Mouse (Mus musculus) cortical plate, adult 2 months (tissue): ENCODE results near the gene Apoa2. TPM values are rescaled to one million over a fixed set of nuclear protein-coding genes. Genes with fewer than 3 reads are reported as not detected.

Experiments used
- H3K27ac ChIP-seq: fragments of 200-500 bp; 2 replicates; pipeline ENCODE4 v1.5.1; 2012; ENCODE audit warnings: low read length, control low read depth, inconsistent platforms; ENCODE audit not compliant: insufficient read depth
- H3K4me1 ChIP-seq: fragments of 200-500 bp; 2 replicates; pipeline ENCODE4 v1.6.1; 2011; ENCODE audit warnings: low read length; ENCODE audit not compliant: control insufficient read depth, insufficient read depth
- H3K4me3 ChIP-seq: fragments of 200-500 bp; 2 replicates; pipeline ENCODE4 v1.5.1; 2011; ENCODE audit warnings: mild to moderate bottlenecking, low read length, control low read depth; ENCODE audit not compliant: insufficient read depth
- CTCF ChIP-seq: fragments of 200-500 bp; IDR thresholded peaks from 2 replicates; pipeline ENCODE4 v1.5.1; 2011; ENCODE audit warnings: mild to moderate bottlenecking, control low read depth, low read length; ENCODE audit not compliant: insufficient read depth; ENCODE audit errors: extremely low read depth
- POLR2A ChIP-seq: fragments of 200-500 bp; IDR thresholded peaks from 2 replicates; pipeline ENCODE4 v1.6.1; 2011; ENCODE audit warnings: mild to moderate bottlenecking, low read length, control low read depth; ENCODE audit not compliant: insufficient read depth; ENCODE audit errors: extremely low read depth
- polyA plus RNA-seq: library from polyadenylated mRNA; depleted of rRNA; stranded (reverse); fragments of >200 nt; gene quantifications from 2 replicates; pipeline ENCODE4 v1.2.3, GENCODE M21; 2012; rRNA removed

The Apoa2 gene
- polyA plus RNA-seq, 1 experiment, result 2.8 TPM

- Histone ChIP-seq H3K4me3 (no peak overlapping the region), H3K4me1 (peaks cover 7% of the 10 kb centered on the region; the same call in 1 of the 2 replicates), H3K27ac (no peak overlapping the region)
- TF ChIP-seq POLR2A (no peak), CTCF (no peak)
Measured at GRCm38 (mm10) chr1:171275144-171275734, 50.4 kb downstream of the Apoa2 start.

Other genes with a start within 250 kb of the Apoa2 start
- gene Fcgr2b, start 248.5 kb upstream of the Apoa2 start, polyA plus RNA-seq, result 6.1 and 6.4 TPM in 2 replicates
- gene Fcgr4, start 206.1 kb upstream of the Apoa2 start, polyA plus RNA-seq, result 0.31 and 0.57 TPM in 2 replicates
- gene Fcgr3, start 160.1 kb upstream of the Apoa2 start, polyA plus RNA-seq, result 20.6 and 21.1 TPM in 2 replicates
- 2.7 and 4.5 TPM in 2 replicates for gene Cfap126, start 111.1 kb upstream of the Apoa2 start, polyA plus RNA-seq
- 219 and 242 TPM in 2 replicates for gene Sdhc, start 74.5 kb upstream of the Apoa2 start, polyA plus RNA-seq
- gene Mpz, start 74.3 kb upstream of the Apoa2 start, polyA plus RNA-seq, result 0.13 and 0.19 TPM in 2 replicates
- 109 and 168 TPM in 2 replicates for gene Pcp4l1, start 28.8 kb upstream of the Apoa2 start, polyA plus RNA-seq
- 0.11 and 0.15 TPM in 2 replicates for gene Nr1i3, start 11.1 kb upstream of the Apoa2 start, polyA plus RNA-seq
- 82.2 and 94.6 TPM in 2 replicates for gene Tomm40l, start 2.5 kb upstream of the Apoa2 start, polyA plus RNA-seq
- 35.9 and 40.7 TPM in 2 replicates for gene Fcer1g, start 9.3 kb downstream of the Apoa2 start, polyA plus RNA-seq
- gene Adamts4, start 25.4 kb downstream of the Apoa2 start, polyA plus RNA-seq, result 14.4 and 20.1 TPM in 2 replicates
- gene Ndufs2, start 26.3 kb downstream of the Apoa2 start, polyA plus RNA-seq, result 202 and 215 TPM in 2 replicates
- 73.7 and 74.1 TPM in 2 replicates for gene B4galt3, start 45.3 kb downstream of the Apoa2 start, polyA plus RNA-seq
- 72.1 and 76.9 TPM in 2 replicates for gene Ppox, start 56.1 kb downstream of the Apoa2 start, polyA plus RNA-seq
- 70.2 TPM in 2 replicates for gene Usp21, start 62.9 kb downstream of the Apoa2 start, polyA plus RNA-seq
- 93.9 and 98.8 TPM in 2 replicates for gene Ufc1, start 70.0 kb downstream of the Apoa2 start, polyA plus RNA-seq
- gene Dedd, start 104.1 kb downstream of the Apoa2 start, polyA plus RNA-seq, result 45.0 and 50.2 TPM in 2 replicates
- gene Nit1, start 120.6 kb downstream of the Apoa2 start, polyA plus RNA-seq, result 71.3 and 77.3 TPM in 2 replicates
- gene Pfdn2, start 120.6 kb downstream of the Apoa2 start, polyA plus RNA-seq, result 138 and 141 TPM in 2 replicates
- gene Klhdc9, start 135.7 kb downstream of the Apoa2 start, polyA plus RNA-seq, result 8.8 and 10.4 TPM in 2 replicates
- 3.2 and 3.8 TPM in 2 replicates for gene Nectin4, start 145.0 kb downstream of the Apoa2 start, polyA plus RNA-seq
- gene Arhgap30, start 163.9 kb downstream of the Apoa2 start, polyA plus RNA-seq, result 1.6 and 2.1 TPM in 2 replicates
- 99.2 and 102 TPM in 2 replicates for gene Usf1, start 186.3 kb downstream of the Apoa2 start, polyA plus RNA-seq
- 2.1 TPM in 2 replicates for gene Tstd1, start 193.8 kb downstream of the Apoa2 start, polyA plus RNA-seq
- 8.0 and 9.0 TPM in 2 replicates for gene F11r, start 212.5 kb downstream of the Apoa2 start, polyA plus RNA-seq